Mouse (Mus musculus): ENCODE data around the gene Grb2. TPM values are rescaled to one million over a fixed set of nuclear protein-coding genes. Genes with fewer than 3 reads are reported as not detected.

Grb2 gene
- polyA plus RNA-seq, 1 experiment = 81.7 TPM

GRCm38 (mm10) chr11:115625877-115626276 is 82.5 kb downstream of the Grb2 start:
- no peak overlapping the region for H3K27ac ChIP-seq (ENCODE audit: control insufficient read depth, insufficient read depth, low read length)
- DNase-seq = no peak
- WGBS = 96% methylated on average over 9 of the region's 9 CpGs

GRCm38 (mm10) chr11:115623487-115624070 is 84.8 kb downstream of the Grb2 start:
- Histone ChIP-seq H3K27ac (ENCODE audit: control insufficient read depth, insufficient read depth, low read length) (no peak overlapping the region), H3K36me3 (ENCODE audit: control insufficient read depth, insufficient read depth, low read length) (peaks cover 21% of the 10 kb centered on the region), H3K27me3 (ENCODE audit: control insufficient read depth, insufficient read depth, low read length) (no peaks in the 10 kb centered on the region), H3K4me3 (ENCODE audit: control insufficient read depth, insufficient read depth, low read length) (no peak overlapping the region), H3K4me1 (replicated peaks; ENCODE audit: control insufficient read depth, insufficient read depth, low read length) (peaks cover 3% of the 10 kb centered on the region; the same call in 1 of the 2 replicates)
- no peak for TF ChIP-seq POLR2A (IDR thresholded peaks at IDR 0.05; ENCODE audit: control insufficient read depth, extremely low read depth, insufficient read depth, low read length, poor library complexity)
- 0 out of 2 replicates have a peak, but pooled peaks have one; percentile 8 for TF ChIP-seq CTCF (IDR thresholded peaks at IDR 0.05; ENCODE audit: borderline replicate concordance, control insufficient read depth, extremely low read depth, insufficient read depth, low read length, poor library complexity)
- no peak for DNase-seq
- 89% methylated on average over 9 of the region's 9 CpGs for WGBS

More at GRCm38 (mm10) chr11:115625877-115626276, 82.5 kb downstream of the Grb2 start:
- H3K4me1 ChIP-seq (replicated peaks; ENCODE audit: control insufficient read depth, insufficient read depth, low read length) = peaks cover 5% of the 10 kb centered on the region
- peaks cover 11% of the 10 kb centered on the region for H3K36me3 ChIP-seq (ENCODE audit: control insufficient read depth, insufficient read depth, low read length)
- no peak for TF ChIP-seq POLR2A (IDR thresholded peaks at IDR 0.05; ENCODE audit: control insufficient read depth, extremely low read depth, insufficient read depth, low read length, poor library complexity)
- no peak for TF ChIP-seq CTCF (IDR thresholded peaks at IDR 0.05; ENCODE audit: borderline replicate concordance, control insufficient read depth, extremely low read depth, insufficient read depth, low read length, poor library complexity)
- H3K4me3 ChIP-seq (ENCODE audit: control insufficient read depth, insufficient read depth, low read length) = no peak overlapping the region
- no peaks in the 10 kb centered on the region for H3K27me3 ChIP-seq (ENCODE audit: control insufficient read depth, insufficient read depth, low read length)

GRCm38 (mm10) chr11:115619949-115620348 is 88.4 kb downstream of the Grb2 start:
- no peaks in the 10 kb centered on the region for H3K27me3 ChIP-seq (ENCODE audit: control insufficient read depth, insufficient read depth, low read length)
- WGBS = over 99% methylated on average over 7 of the region's 7 CpGs
- peaks cover 21% of the 10 kb centered on the region for H3K36me3 ChIP-seq (ENCODE audit: control insufficient read depth, insufficient read depth, low read length)
- DNase-seq = no peak
- H3K4me1 ChIP-seq (replicated peaks; ENCODE audit: control insufficient read depth, insufficient read depth, low read length) = no peaks in the 10 kb centered on the region
- no peak overlapping the region for H3K27ac ChIP-seq (ENCODE audit: control insufficient read depth, insufficient read depth, low read length)
- no peak for TF ChIP-seq POLR2A (IDR thresholded peaks at IDR 0.05; ENCODE audit: control insufficient read depth, extremely low read depth, insufficient read depth, low read length, poor library complexity)
- no peak for TF ChIP-seq CTCF (IDR thresholded peaks at IDR 0.05; ENCODE audit: borderline replicate concordance, control insufficient read depth, extremely low read depth, insufficient read depth, low read length, poor library complexity)
- no peak overlapping the region for H3K4me3 ChIP-seq (ENCODE audit: control insufficient read depth, insufficient read depth, low read length)

GRCm38 (mm10) chr11:115618732-115619516 is 89.5 kb downstream of the Grb2 start:
- peaks cover 5% of the 10 kb centered on the region; the same call in 1 of the 2 replicates for H3K4me1 ChIP-seq (replicated peaks; ENCODE audit: control insufficient read depth, insufficient read depth, low read length)
- H3K27ac ChIP-seq (ENCODE audit: control insufficient read depth, insufficient read depth, low read length) = no peak overlapping the region
- H3K36me3 ChIP-seq (ENCODE audit: control insufficient read depth, insufficient read depth, low read length) = peaks cover 21% of the 10 kb centered on the region
- TF ChIP-seq POLR2A (IDR thresholded peaks at IDR 0.05; ENCODE audit: control insufficient read depth, extremely low read depth, insufficient read depth, low read length, poor library complexity) (no peak), CTCF (IDR thresholded peaks at IDR 0.05; ENCODE audit: borderline replicate concordance, control insufficient read depth, extremely low read depth, insufficient read depth, low read length, poor library complexity) (no peak)
- H3K4me3 ChIP-seq (ENCODE audit: control insufficient read depth, insufficient read depth, low read length) = no peak overlapping the region
- no peaks in the 10 kb centered on the region for H3K27me3 ChIP-seq (ENCODE audit: control insufficient read depth, insufficient read depth, low read length)
- DNase-seq = no peak
- 98% methylated on average over 16 of the region's 16 CpGs for WGBS

GRCm38 (mm10) chr11:115618001-115618400 is 90.4 kb downstream of the Grb2 start:
- Histone ChIP-seq H3K27me3 (ENCODE audit: control insufficient read depth, insufficient read depth, low read length) (no peaks in the 10 kb centered on the region), H3K4me3 (ENCODE audit: control insufficient read depth, insufficient read depth, low read length) (no peak overlapping the region), H3K4me1 (replicated peaks; ENCODE audit: control insufficient read depth, insufficient read depth, low read length) (peaks cover 10% of the 10 kb centered on the region), H3K27ac (ENCODE audit: control insufficient read depth, insufficient read depth, low read length) (no peak overlapping the region), H3K36me3 (ENCODE audit: control insufficient read depth, insufficient read depth, low read length) (peaks cover 21% of the 10 kb centered on the region)
- DNase-seq = no peak
- 95% methylated on average over 2 of the region's 2 CpGs for WGBS
- TF ChIP-seq POLR2A (IDR thresholded peaks at IDR 0.05; ENCODE audit: control insufficient read depth, extremely low read depth, insufficient read depth, low read length, poor library complexity) (no peak), CTCF (IDR thresholded peaks at IDR 0.05; ENCODE audit: borderline replicate concordance, control insufficient read depth, extremely low read depth, insufficient read depth, low read length, poor library complexity) (no peak)

DNA sequence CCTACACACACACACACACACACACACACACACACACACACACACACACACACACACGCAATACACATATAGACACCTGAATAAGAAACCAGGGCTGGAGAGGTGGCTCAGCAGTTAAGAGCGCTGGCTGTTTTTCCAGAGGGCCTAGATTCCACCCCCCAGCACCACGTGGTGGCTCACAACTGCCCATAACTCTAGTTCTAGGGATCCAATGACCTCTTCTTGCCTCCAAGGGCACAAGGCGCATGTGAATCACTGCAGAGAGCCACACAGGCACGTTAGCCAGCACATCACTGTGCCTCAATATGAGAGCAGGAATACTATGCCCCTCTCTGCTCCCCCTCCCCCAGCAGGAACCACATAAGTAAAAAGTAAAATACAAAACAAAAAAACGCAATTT is 91.5 kb downstream of the Grb2 start:
- 96% methylated on average over 6 of the region's 6 CpGs for WGBS
- no peak overlapping the region for H3K27ac ChIP-seq (ENCODE audit: control insufficient read depth, insufficient read depth, low read length)
- TF ChIP-seq CTCF (IDR thresholded peaks at IDR 0.05; ENCODE audit: borderline replicate concordance, control insufficient read depth, extremely low read depth, insufficient read depth, low read length, poor library complexity) (no peak), POLR2A (IDR thresholded peaks at IDR 0.05; ENCODE audit: control insufficient read depth, extremely low read depth, insufficient read depth, low read length, poor library complexity) (no peak)
- peaks cover 10% of the 10 kb centered on the region; the same call in 1 of the 2 replicates for H3K36me3 ChIP-seq (ENCODE audit: control insufficient read depth, insufficient read depth, low read length)
- no peak for DNase-seq
- H3K27me3 ChIP-seq (ENCODE audit: control insufficient read depth, insufficient read depth, low read length) = no peaks in the 10 kb centered on the region
- no peak overlapping the region for H3K4me3 ChIP-seq (ENCODE audit: control insufficient read depth, insufficient read depth, low read length)
- H3K4me1 ChIP-seq (replicated peaks; ENCODE audit: control insufficient read depth, insufficient read depth, low read length) = peaks cover 13% of the 10 kb centered on the region
